Mouse (Mus musculus) retina, embryonic 14.5 days (tissue): Measurements from ENCODE around the gene Nrg4.
A peak's percentile ranks its signal among the peaks of the same experiment; 100 is the strongest.
"Not testable (repeated sequence)": the region's sequence is repeated elsewhere in the genome, so short reads cannot be mapped to it uniquely, and the experiment has no call there.

Experiments
- DNase-seq: peaks from one replicate; pipeline ENCODE4 v3.0.0-alpha.2; 2015; ENCODE audit warnings: low spot score

Gene Nrg4

GRCm38 (mm10) chr9:55250595-55251247 is 75.9 kb downstream of the Nrg4 start:
- no peak for DNase-seq

- no peak for DNase-seq
Observed at GRCm38 (mm10) chr9:55248465-55248864, 78.2 kb downstream of the Nrg4 start.

- no peak for DNase-seq
Observed at GRCm38 (mm10) chr9:55246918-55247317, 79.7 kb downstream of the Nrg4 start.

DNA sequence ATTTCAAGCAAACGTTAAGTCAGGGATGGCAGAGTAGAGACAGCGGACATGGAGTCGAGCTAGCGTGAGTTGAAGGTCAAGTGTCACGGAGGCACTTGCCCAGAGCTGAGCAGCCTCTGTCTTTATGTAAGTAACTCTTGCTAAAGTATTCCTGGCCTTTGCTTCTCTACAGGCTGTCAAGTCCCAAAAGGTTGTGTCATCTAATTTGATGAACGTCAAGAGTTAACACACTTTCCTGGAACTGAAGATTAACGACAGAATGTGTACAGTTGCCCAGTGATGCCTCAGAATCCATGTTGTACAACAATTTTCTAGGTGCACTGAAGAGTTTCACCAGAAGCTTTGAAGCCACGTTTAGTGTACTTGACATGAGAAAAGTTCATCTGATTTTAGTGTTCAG is 80.2 kb downstream of the Nrg4 start:
- no peak for DNase-seq

GRCm38 (mm10) chr9:55245057-55245750 is 81.4 kb downstream of the Nrg4 start:
- DNase-seq = not testable (repeated sequence)

DNA sequence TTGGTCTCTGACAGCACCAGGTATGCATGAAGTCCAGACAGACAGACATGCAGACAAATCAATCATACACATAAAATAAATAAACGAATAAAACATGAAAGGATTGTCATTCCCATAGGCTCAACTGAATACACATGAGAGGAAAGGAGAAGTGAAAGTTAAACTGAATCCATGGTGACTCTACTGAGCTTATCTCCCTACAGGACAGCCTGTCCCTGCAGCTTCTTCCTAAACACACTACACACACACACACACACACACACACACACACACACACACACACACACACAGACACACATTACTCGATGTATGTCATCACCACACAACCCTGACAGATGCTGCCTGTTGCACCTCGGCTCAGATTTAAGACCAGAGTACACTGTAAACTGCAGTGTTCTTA is 82.6 kb downstream of the Nrg4 start:
- DNase-seq = no peak

- no peak for DNase-seq
Observed at GRCm38 (mm10) chr9:55243280-55243679, 83.4 kb downstream of the Nrg4 start.

GRCm38 (mm10) chr9:55241863-55242685 is 84.6 kb downstream of the Nrg4 start:
- DNase-seq = peak; percentile 17

- DNase-seq = no peak
Observed at GRCm38 (mm10) chr9:55240852-55241251, 85.8 kb downstream of the Nrg4 start.

GRCm38 (mm10) chr9:55236235-55237165 is 90.1 kb downstream of the Nrg4 start:
- DNase-seq = no peak

DNA sequence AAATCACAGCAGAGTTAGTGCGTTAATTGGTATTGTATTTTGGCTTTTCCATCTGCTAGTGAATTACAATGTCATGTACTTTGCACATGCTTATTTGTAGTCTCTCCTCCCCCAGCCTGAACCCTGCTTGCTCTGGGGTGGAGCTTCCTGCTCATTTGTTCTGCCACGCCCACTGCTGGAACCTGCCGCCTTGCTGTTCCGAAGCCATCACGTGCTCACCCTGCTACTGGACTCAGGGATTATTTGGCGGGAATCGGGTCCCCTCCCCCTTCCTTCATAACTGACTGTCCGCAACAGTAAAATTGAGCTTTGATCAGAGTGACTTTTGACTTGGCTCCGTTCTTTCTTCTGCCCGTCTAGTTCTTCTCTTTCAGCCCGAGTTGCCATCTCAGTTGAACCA is 93.6 kb downstream of the Nrg4 start:
- not testable (repeated sequence) for DNase-seq

DNA sequence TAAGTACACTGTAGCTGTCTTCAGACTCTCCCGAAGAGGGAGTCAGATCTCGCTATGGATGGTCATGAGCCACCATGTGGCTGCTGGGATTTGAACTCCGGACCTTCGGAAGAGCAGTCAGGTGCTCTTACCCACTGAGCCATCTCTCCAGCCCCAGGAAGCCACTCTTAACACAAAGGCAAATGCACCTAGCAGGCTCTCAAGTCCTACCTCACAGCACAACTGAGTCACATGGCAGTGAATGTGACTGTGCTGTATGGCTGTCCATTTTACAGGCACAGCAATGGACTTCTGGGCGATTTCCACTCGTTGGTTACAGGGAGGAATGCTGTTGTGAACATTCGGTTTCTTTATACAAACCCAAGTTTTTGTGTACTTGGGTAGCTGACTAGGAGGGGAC is 94.1 kb downstream of the Nrg4 start:
- DNase-seq = no peak

DNA sequence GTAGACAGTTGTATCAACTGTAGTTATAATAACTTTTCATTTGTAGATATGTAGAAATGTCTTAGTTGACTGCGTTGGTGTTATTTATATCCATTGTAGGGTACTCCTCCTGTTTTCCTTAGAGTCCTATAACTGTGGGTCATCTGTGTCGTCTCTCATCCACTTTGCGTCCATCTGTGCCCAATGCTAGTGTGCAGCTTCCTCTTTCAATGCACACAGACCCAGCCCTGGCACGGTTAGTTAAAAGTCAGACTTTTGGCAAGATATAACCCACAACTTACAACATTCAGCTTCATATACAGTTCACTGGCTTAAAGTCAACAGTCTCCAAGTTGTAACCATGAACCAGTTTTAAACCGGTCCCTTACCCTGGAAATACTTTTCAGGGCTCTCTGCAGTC is 94.5 kb downstream of the Nrg4 start:
- DNase-seq = no peak

DNA sequence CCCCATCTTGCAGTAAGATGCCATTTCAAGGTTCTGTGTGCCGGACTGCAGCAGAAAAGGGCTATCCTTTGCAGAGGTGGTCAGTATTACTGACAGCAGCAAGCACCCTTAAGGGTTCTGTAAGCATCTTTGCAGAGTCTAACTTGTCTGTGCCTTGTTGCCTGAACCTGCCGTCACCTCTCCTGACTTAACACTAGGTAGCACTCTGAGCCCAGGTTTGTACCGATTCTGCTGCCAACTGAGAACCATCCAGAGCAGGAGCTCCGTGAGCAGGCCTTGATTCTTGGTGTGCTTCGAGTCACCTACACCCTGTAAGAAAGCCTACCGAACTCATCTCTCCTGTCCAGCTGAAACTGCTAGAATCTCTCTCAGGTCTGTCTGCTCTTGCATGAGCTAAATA is 95.1 kb downstream of the Nrg4 start:
- DNase-seq = no peak

GRCm38 (mm10) chr9:55229010-55229409 is 97.6 kb downstream of the Nrg4 start:
- no peak for DNase-seq

- DNase-seq = no peak
Observed at GRCm38 (mm10) chr9:55228149-55228548, 98.5 kb downstream of the Nrg4 start.

- no peak for DNase-seq
Observed at GRCm38 (mm10) chr9:55226251-55226650, 100.4 kb downstream of the Nrg4 start.

DNA sequence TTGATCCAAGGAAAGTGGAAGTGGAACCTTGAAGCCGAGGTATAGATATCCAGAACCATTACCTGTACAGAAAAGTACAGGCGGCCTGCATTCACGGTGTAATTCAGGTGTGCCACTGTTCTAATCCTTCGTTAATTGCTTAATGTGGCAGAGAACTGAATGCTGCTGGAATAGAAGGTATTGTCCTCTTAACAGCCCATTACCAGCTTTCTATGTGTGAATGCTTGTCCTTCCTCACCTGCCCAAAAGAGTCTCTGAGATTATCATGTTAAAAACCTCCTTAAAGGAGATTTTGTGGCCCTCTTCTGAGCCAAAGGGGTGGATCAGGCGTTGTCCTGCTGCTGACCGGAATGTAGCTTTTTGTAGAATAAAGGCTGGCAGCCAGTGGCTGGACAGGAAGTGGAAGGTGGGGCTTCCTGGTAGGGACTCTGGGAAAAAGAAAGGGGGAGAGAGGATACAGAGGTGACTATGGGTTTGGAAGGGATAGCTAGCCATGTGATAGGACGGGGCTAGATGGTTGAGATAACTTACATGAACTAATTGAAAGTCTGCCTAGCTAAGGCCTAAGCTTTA is 101.4 kb downstream of the Nrg4 start:
- no peak for DNase-seq

DNA sequence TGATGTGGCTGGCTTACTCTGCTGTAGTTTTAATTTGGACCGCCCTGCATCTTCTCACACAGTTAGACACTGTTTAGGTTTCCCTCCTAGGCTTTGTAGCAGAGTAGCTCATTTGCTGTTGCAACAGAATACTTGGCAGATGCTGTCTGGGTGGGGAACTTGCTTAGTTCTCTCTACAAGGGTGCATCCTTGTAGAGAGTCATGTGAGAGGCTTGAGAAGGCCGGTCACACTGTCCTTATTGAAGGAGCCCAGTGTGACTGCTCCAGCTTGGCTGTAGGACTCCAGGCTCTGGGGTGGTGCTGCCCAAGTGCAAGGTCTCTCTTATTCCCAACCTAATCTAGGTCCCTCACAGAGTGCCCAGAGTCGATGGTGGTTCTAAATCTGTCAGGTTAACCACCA is 109.3 kb downstream of the Nrg4 start:
- no peak for DNase-seq

DNA sequence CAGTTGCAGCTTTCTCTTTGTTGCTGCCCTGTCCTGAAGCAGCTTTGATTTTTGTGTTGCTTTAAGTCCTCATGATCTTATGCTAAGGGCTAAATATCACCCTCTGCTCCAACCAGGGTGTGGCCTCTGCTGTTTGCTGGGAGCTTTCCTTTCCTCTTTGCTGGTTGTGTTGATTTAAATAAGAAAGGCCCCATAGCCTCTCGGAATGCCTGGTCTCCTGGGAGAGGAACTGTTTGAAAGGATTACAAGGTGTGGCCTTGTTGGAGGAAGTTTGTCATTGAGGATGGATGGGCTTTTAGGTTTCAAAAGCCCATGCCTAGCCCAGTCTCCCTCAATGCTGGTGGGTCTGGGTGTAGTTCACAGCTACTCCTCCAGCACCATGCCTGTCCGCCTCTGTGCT is 110.6 kb downstream of the Nrg4 start:
- no peak for DNase-seq

DNA sequence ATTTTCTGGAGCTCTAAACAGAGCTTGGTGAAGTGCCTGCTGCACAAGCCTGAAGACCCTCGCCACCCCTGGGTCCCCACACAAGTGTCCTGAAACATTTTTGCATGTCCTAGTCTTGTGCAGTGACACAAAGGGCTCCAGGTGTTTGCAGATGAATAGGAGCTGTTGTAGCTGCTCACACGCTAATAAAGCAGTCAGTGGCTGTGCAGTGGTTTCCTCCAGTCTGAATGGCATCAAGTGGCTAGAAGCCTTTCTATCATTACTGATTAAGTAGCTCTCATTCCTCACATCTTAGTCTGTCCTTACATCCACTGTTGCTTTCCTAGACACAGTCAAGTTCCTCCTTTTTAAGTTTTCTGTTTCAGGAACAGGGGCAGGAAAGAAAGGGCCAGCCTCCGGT is 111.0 kb downstream of the Nrg4 start:
- DNase-seq = no peak

DNA sequence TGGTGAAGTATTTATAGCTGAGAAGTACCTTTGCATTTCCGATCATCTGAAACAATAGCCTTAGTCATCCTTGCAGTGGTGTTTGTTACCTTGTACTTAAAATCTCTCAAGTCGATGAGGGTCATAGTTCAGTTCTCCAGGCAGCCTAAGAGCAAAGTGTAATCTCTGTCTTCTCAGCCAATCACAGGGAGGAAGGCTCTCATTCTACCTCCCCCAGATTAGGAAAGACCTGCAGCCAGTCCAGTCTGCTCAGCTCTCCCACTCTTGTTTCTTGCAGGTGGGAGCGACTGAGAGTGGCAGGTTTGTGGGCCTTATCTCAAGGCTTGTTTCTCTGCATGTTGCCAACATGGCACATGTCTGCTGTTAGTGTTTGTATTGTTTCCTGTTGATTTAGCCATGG is 111.6 kb downstream of the Nrg4 start:
- no peak for DNase-seq
